Mouse (Mus musculus): ENCODE results near the gene Trp73. TPM values are rescaled to one million over a fixed set of nuclear protein-coding genes. Genes with fewer than 3 reads are reported as not detected.

The Trp73 gene
- polyA plus RNA-seq, 2 experiments from 2014 or later = not detected

- no peak for ATAC-seq
Observed at GRCm38 (mm10) chr4:154103386-154103785, 36.6 kb downstream of the Trp73 start.

GRCm38 (mm10) chr4:154099361-154099760 lies 40.6 kb downstream of the Trp73 start:
- no peak for ATAC-seq

GRCm38 (mm10) chr4:154096111-154096510 lies 43.9 kb downstream of the Trp73 start:
- ATAC-seq = no peak

- ATAC-seq = no peak
Observed at GRCm38 (mm10) chr4:154093210-154093609, 46.8 kb downstream of the Trp73 start.

GRCm38 (mm10) chr4:154091356-154091755 lies 48.7 kb downstream of the Trp73 start:
- no peak for ATAC-seq

- ATAC-seq = no peak
Observed at GRCm38 (mm10) chr4:154089205-154089604, 50.8 kb downstream of the Trp73 start.

- ATAC-seq = no peak
Observed at GRCm38 (mm10) chr4:154086436-154086835, 53.6 kb downstream of the Trp73 start.

- no peak for ATAC-seq
Observed at GRCm38 (mm10) chr4:154085856-154086255, 54.2 kb downstream of the Trp73 start.

GRCm38 (mm10) chr4:154081974-154082373 lies 58.0 kb downstream of the Trp73 start:
- no peak for ATAC-seq

GRCm38 (mm10) chr4:154081021-154081420 lies 59.0 kb downstream of the Trp73 start:
- no peak for ATAC-seq

GRCm38 (mm10) chr4:154080211-154080610 lies 59.8 kb downstream of the Trp73 start:
- ATAC-seq = no peak

GRCm38 (mm10) chr4:154071941-154072340 lies 68.1 kb downstream of the Trp73 start:
- ATAC-seq = no peak

GRCm38 (mm10) chr4:154071521-154071920 lies 68.5 kb downstream of the Trp73 start:
- ATAC-seq = no peak

GRCm38 (mm10) chr4:154070896-154071295 lies 69.1 kb downstream of the Trp73 start:
- no peak for ATAC-seq

GRCm38 (mm10) chr4:154064827-154065773 lies 74.9 kb downstream of the Trp73 start:
- ATAC-seq = peak; percentile 57

GRCm38 (mm10) chr4:154057696-154058095 lies 82.3 kb downstream of the Trp73 start:
- no peak for ATAC-seq

- no peak for ATAC-seq
Observed at GRCm38 (mm10) chr4:154056661-154057060, 83.3 kb downstream of the Trp73 start.

GRCm38 (mm10) chr4:154056046-154056445 lies 84.0 kb downstream of the Trp73 start:
- no peak for ATAC-seq

GRCm38 (mm10) chr4:154055482-154055881 lies 84.5 kb downstream of the Trp73 start:
- no peak for ATAC-seq

- no peak for ATAC-seq
Observed at GRCm38 (mm10) chr4:154053065-154053464, 86.9 kb downstream of the Trp73 start.

GRCm38 (mm10) chr4:154051401-154051800 lies 88.6 kb downstream of the Trp73 start:
- no peak for ATAC-seq

- ATAC-seq = no peak
Observed at GRCm38 (mm10) chr4:154045837-154046236, 94.2 kb downstream of the Trp73 start.

- ATAC-seq = no peak
Observed at GRCm38 (mm10) chr4:154042577-154042976, 97.4 kb downstream of the Trp73 start, which contains the start of gene Ccdc27. Gene Ccdc27, minus strand, starts transcription at chr4:154042677.

- no peak for ATAC-seq
Observed at GRCm38 (mm10) chr4:154037123-154037522, 102.9 kb downstream of the Trp73 start.

All from activated CD4-positive, CD25-positive, alpha-beta regulatory T cell, adult 4 months (primary cell).